Mouse (Mus musculus) forebrain, embryonic 10.5 days (tissue): ENCODE data around the gene Atf6. TPM values are rescaled to one million over a fixed set of nuclear protein-coding genes. Genes with fewer than 3 reads are reported as not detected.

Experiments
- DNase-seq: peaks from one replicate; pipeline ENCODE4 v3.0.0-alpha.2; 2017; ENCODE audit warnings: low spot score; ENCODE audit errors: extremely low spot score
- H3K27ac ChIP-seq: fragments of 300-500 bp; sonication (generic); 2 replicates; pipeline ENCODE4 v1.5.1; 2016; ENCODE audit warnings: mild to moderate bottlenecking
- H3K27me3 ChIP-seq: fragments of 300-500 bp; sonication (generic); 2 replicates; pipeline ENCODE4 v1.6.1; 2016; ENCODE audit warnings: mild to moderate bottlenecking; ENCODE audit not compliant: poor library complexity, severe bottlenecking
- H3K36me3 ChIP-seq: fragments of 300-500 bp; sonication (generic); replicated peaks from 2 replicates; pipeline ENCODE4 v1.6.1; 2016; ENCODE audit warnings: mild to moderate bottlenecking, moderate library complexity
- H3K4me1 ChIP-seq: fragments of 300-500 bp; sonication (generic); 2 replicates; pipeline ENCODE4 v1.6.1; 2016
- H3K4me3 ChIP-seq: fragments of 300-500 bp; sonication (generic); 2 replicates; pipeline ENCODE4 v1.5.1; 2016; ENCODE audit warnings: mild to moderate bottlenecking, moderate library complexity
- H3K9me3 ChIP-seq: fragments of 300-500 bp; sonication (generic); 2 replicates; pipeline ENCODE4 v1.6.1; 2016; ENCODE audit warnings: mild to moderate bottlenecking, moderate library complexity
- WGBS: fragments of 180-500 bp; shearing (Covaris S2); methylation state at CpG from one replicate; pipeline ENCODE4 v1.1.7; 2016; 5-methylcytosine and 5-hydroxymethylcytosine counted together
- polyA plus RNA-seq: library from polyadenylated mRNA; unstranded; fragments of >200 nt; fragmentation: Nextera tagmentation; extraction: Ambion mirVana; gene quantifications from 2 replicates; pipeline ENCODE4 v1.2.1, GENCODE M21; 2016

Gene Atf6
- polyA plus RNA-seq, 1 experiment from 2014 or later, result 8.4 TPM

DNA sequence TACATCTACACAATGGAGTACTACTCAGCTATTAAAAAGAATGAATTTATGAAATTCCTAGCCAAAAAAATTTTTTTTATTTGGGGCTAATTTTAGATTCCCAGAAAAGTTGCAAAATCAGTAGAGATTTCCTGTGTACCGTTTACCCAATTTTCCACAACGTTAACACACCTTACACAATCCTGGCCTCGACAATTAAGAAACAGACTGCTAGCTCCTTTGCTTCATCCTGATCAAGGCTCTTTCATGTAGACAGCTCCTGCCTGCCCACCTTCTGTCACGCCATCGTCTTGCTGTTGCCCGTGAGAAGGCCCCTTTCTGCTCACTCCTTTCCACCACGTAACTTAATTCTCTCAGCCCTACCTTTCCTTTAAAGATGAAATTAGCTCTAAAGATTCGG is 177.8 kb downstream of the Atf6 start:
- no peak for DNase-seq
- Histone ChIP-seq H3K9me3 (no peaks in the 10 kb centered on the region), H3K4me1 (no peaks in the 10 kb centered on the region; the same call in 1 of the 2 replicates), H3K27ac (no peak overlapping the region), H3K27me3 (no peaks in the 10 kb centered on the region), H3K4me3 (no peak overlapping the region), H3K36me3 (no peaks in the 10 kb centered on the region)
- 97% methylated on average over 8 of the region's 8 CpGs for WGBS

DNA sequence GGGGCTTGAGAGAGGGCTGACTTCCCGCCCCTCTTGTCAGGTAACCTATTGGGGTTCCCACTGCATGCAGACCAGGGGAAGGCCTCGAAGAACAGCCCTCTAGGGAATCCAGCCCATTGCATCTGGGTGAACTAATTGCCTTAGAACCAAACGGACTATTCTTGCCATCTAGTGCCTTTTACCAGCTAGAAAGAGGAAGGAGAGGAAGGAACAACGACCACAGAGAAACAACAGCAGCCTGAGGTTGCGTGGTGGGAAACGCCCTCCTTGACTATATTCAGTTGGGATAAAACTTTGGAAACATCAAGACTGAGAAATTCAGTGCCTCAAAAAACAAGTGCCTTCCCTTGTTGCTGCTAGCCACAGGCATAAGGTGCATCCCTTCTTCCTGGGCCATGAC is 183.7 kb downstream of the Atf6 start:
- Histone ChIP-seq H3K4me1 (peaks cover 1% of the 10 kb centered on the region), H3K9me3 (no peaks in the 10 kb centered on the region), H3K36me3 (peaks cover 5% of the 10 kb centered on the region; the same call in 1 of the 2 replicates), H3K27ac (no peak overlapping the region), H3K27me3 (no peaks in the 10 kb centered on the region), H3K4me3 (no peak overlapping the region)
- WGBS, result 84% methylated on average over 6 of the region's 6 CpGs
- no peak for DNase-seq

DNA sequence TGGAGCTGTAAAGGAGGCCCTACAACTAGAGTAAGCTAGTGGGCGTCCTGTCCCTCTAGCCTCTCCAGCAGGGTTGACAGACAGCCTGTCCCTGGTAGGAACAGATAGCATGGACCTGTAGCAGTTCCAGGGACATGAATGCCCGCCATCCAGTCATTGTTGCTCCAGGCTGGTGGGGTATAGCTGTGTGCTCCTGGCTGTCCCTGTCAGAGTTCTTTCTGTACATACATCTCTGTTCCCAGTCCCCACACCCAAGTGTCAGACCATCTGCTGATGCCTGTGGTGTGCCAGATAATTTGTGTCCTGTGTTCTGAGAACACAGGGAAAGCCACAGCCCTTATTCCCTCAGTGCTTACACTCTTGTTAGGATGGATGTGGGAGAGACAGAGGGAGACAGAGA is 187.9 kb downstream of the Atf6 start:
- no peaks in the 10 kb centered on the region for H3K27me3 ChIP-seq
- H3K9me3 ChIP-seq, result no peaks in the 10 kb centered on the region
- H3K36me3 ChIP-seq, result peaks cover 5% of the 10 kb centered on the region; the same call in 1 of the 2 replicates
- no peak overlapping the region for H3K27ac ChIP-seq
- H3K4me1 ChIP-seq, result peaks cover 5% of the 10 kb centered on the region
- WGBS, result 86% methylated on average over 2 of the region's 2 CpGs
- no peak overlapping the region for H3K4me3 ChIP-seq
- no peak for DNase-seq

DNA sequence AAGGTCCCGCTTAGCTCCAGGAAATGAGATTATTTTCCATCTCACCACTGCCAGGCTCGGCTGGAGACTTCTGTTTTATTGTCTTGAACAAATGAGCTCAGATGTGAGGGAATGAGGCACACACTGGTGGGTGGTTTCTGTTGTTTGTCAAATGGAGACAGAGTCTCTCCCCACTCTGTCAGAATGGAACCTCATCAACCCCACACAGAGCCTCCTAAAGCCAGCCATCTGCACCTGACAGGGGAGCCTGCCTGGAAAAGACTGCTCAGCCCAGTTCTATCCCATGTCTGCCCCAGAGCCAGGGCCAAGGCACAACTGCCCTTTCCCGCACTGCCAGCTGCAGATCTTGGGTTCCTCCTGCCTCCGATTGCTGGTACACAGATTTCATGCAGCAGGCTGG is 188.7 kb downstream of the Atf6 start:
- no peak overlapping the region for H3K4me3 ChIP-seq
- H3K36me3 ChIP-seq, result peaks cover 5% of the 10 kb centered on the region; the same call in 1 of the 2 replicates
- peaks cover 5% of the 10 kb centered on the region for H3K4me1 ChIP-seq
- DNase-seq, result no peak
- 72% methylated on average over 4 of the region's 4 CpGs for WGBS
- 0 out of 2 replicates have a peak overlapping the region, but pooled peaks have one; percentile 8 for H3K27ac ChIP-seq
- H3K27me3 ChIP-seq, result no peaks in the 10 kb centered on the region
- H3K9me3 ChIP-seq, result no peaks in the 10 kb centered on the region

DNA sequence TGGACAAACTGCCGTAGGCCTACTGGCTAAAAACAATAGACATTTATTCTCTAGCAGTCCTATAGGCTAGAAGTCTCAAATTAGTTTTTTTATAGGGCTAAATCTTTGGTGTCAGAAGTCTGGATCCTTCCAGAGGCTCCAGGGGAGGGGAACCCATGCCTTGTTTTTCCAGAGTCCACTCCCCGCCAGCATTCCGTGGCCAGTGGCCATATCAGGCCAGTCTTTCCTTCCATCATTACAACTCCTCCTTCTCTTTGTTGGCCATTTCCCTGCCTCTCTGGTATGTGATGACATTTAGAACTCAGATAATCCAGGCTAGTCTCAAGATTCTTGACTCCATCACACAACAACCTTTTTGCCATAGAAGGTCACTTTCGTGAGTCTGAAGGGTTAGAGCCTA is 189.9 kb downstream of the Atf6 start:
- Histone ChIP-seq H3K4me3 (no peak overlapping the region), H3K36me3 (peaks cover 5% of the 10 kb centered on the region; the same call in 1 of the 2 replicates), H3K27ac (no peak overlapping the region), H3K4me1 (peaks cover 5% of the 10 kb centered on the region), H3K9me3 (no peaks in the 10 kb centered on the region), H3K27me3 (no peaks in the 10 kb centered on the region)
- DNase-seq, result no peak
- 89% methylated on average over 4 of the region's 4 CpGs for WGBS

DNA sequence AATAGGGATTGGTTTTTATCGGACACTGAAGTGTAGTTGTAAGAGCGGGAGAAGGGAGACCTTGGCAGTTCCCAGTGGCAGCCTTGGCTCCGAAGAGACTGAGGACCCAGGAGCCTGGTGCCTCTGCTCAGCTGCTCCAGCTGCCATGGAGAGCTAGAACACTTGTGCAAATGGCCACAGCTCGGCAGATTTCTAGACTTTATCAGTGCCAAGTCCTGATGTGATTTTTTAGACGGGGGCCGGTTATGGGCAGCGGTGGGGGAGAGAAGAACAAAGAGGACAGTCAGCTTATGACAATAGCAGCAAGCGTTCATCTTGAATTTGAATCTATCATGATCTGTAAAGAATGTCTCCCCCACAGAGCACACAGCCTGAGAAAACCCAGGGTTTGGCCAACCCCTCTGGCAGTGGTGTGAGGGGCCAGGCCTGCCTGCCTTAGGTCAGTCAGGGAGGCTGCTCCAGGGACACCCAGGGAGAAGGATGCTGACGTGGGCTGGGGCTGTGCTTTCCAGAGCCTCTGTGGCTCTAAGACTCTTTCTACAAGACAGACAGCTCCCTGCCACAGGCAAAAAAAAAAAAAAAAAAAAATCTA is 193.3 kb downstream of the Atf6 start:
- H3K9me3 ChIP-seq, result no peaks in the 10 kb centered on the region
- peaks cover 5% of the 10 kb centered on the region for H3K4me1 ChIP-seq
- DNase-seq, result no peak
- no peaks in the 10 kb centered on the region for H3K27me3 ChIP-seq
- no peak overlapping the region for H3K27ac ChIP-seq
- peaks cover 1% of the 10 kb centered on the region; the same call in 1 of the 2 replicates for H3K36me3 ChIP-seq
- H3K4me3 ChIP-seq, result no peak overlapping the region
- WGBS, result 83% methylated on average over 9 of the region's 9 CpGs

DNA sequence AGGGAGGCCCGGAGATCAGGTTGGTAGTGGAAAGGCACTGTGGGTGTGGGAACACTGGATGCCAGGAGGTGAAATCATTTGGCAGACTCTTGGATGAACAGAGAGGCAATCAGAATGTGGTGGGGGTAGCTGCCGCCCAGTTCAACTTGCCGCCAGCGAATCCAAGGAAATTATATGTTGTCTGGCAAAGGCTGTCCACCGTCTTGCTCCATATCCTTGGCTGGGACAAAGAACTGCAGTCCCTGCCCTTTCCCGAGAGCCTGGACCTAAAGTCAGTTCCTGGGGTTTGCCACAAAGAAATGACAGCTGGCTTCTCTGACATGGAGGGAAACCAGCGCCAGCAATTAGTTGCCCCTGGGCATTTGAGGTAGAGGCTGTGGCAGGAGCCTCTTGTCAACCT is 202.4 kb downstream of the Atf6 start:
- no peaks in the 10 kb centered on the region for H3K27me3 ChIP-seq
- H3K9me3 ChIP-seq, result no peaks in the 10 kb centered on the region
- H3K4me3 ChIP-seq, result no peak overlapping the region
- H3K4me1 ChIP-seq, result no peaks in the 10 kb centered on the region
- WGBS, result 84% methylated on average over 7 of the region's 7 CpGs
- H3K36me3 ChIP-seq, result peaks cover 8% of the 10 kb centered on the region; the same call in 1 of the 2 replicates
- no peak for DNase-seq
- no peak overlapping the region for H3K27ac ChIP-seq

DNA sequence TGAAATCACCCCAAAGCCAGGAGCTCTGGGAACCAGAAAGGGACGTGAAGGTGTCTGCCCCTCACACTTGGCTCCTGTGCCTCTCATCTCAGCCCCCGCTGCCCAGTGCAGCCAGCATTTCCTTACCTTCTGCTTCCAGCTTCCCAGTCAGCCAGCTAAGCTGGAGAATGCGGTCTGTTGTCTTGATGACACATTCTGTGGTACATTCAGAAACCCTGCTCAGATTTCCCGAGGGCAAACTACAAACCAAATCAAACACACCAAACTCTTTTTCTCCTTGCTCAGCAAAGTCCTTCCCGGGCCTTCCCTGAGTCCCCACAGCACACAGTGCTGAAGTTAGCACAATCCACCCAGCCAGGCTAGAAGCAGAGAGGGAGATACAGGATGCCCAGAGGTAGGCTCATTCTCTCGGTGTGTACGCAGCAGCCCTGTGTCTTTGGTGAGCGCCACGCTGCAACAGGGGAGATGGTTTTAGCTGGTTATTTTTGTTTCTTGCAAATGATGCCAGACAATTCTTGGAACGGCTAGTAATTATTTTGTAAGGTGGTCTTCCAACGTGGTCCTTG is 202.9 kb downstream of the Atf6 start:
- WGBS, result 87% methylated on average over 11 of the region's 11 CpGs
- no peak for DNase-seq
- H3K27me3 ChIP-seq, result no peaks in the 10 kb centered on the region

DNA sequence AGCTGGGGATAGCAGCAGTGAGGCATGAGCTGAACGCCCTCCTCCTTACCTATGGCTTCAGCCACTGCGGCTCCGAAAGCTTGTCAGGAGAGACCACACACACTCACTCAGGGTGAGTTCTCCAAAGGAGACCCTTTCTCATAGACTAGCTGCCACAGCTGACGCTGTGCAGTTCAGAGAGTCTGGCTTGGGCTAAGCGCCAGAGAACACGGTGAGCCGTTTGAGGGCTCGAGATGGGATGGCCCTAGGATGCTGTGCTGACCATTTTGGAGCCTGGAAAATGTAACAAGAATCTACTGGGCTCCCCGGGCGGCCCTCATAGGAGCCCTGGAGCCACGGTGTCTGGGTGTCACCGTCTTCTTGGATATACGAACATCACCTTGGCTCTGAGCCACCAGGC is 208.3 kb downstream of the Atf6 start:
- Histone ChIP-seq H3K9me3 (no peaks in the 10 kb centered on the region), H3K4me3 (no peak overlapping the region), H3K27ac (no peak overlapping the region), H3K36me3 (no peaks in the 10 kb centered on the region), H3K27me3 (no peaks in the 10 kb centered on the region), H3K4me1 (peaks cover 30% of the 10 kb centered on the region)
- WGBS, result 95% methylated on average over 13 of the region's 13 CpGs
- no peak for DNase-seq

More for the DNA sequence above, 202.9 kb downstream of the Atf6 start:
- Histone ChIP-seq H3K4me1 (no peaks in the 10 kb centered on the region), H3K9me3 (no peaks in the 10 kb centered on the region), H3K36me3 (peaks cover 8% of the 10 kb centered on the region; the same call in 1 of the 2 replicates), H3K27ac (no peak overlapping the region), H3K4me3 (no peak overlapping the region)

DNA sequence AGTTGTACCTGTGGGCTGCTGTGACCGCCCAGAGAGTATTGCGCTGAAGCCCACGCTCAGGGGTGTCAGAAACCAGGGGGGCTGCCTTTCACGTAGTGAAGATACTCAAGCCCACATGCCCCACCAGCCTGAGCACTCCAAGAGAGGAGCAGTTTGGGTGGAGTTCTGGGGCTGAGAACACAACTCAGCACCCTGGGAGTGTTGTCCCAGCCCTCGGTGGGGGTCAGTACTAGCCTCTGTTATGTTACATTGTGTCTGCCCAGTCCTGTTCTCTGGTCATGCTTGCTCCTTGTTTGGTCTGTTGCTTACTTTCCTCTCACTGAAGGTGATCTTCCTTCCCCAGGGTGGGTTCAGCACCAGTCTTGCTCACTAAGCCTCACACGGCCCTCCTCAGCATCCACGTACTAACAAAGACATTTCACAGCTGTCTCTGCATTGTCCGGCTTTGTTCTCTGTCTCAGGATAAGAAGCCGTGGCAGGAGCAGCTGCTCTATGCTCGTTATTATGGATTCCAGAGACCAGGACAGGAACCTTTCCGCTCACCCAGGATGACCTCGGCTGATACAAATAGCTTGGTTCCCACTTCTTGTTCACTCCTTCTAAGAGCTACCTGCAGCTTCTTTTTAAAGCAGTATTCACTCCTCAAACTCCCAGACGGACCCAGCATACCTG is 209.8 kb downstream of the Atf6 start:
- DNase-seq, result no peak
- peaks cover 30% of the 10 kb centered on the region for H3K4me1 ChIP-seq
- peak overlapping the region; percentile 72 for H3K27ac ChIP-seq
- H3K9me3 ChIP-seq, result no peaks in the 10 kb centered on the region
- no peaks in the 10 kb centered on the region for H3K36me3 ChIP-seq
- 64% methylated on average over 13 of the region's 13 CpGs for WGBS
- H3K27me3 ChIP-seq, result no peaks in the 10 kb centered on the region
- H3K4me3 ChIP-seq, result no peak overlapping the region

DNA sequence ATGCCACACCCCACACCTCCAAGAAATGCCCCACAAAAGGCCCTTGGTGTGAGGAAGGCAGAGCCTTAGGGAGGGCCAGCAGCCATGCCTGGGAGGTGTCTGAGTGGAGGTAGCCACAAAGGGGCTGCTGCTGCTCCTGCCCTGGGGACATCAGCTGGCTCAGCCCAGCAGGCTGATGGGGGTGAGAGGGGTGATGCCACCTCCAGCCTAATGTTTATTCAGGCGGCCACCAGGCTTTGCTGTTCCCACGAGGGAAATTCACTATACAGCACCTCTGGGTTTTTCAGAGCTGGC is 210.4 kb downstream of the Atf6 start:
- Histone ChIP-seq H3K4me1 (peaks cover 30% of the 10 kb centered on the region), H3K27ac (peak overlapping the region; percentile 72), H3K36me3 (no peaks in the 10 kb centered on the region), H3K9me3 (no peaks in the 10 kb centered on the region), H3K4me3 (no peak overlapping the region), H3K27me3 (no peaks in the 10 kb centered on the region)
- WGBS, result 63% methylated on average over 2 of the region's 2 CpGs
- no peak for DNase-seq

DNA sequence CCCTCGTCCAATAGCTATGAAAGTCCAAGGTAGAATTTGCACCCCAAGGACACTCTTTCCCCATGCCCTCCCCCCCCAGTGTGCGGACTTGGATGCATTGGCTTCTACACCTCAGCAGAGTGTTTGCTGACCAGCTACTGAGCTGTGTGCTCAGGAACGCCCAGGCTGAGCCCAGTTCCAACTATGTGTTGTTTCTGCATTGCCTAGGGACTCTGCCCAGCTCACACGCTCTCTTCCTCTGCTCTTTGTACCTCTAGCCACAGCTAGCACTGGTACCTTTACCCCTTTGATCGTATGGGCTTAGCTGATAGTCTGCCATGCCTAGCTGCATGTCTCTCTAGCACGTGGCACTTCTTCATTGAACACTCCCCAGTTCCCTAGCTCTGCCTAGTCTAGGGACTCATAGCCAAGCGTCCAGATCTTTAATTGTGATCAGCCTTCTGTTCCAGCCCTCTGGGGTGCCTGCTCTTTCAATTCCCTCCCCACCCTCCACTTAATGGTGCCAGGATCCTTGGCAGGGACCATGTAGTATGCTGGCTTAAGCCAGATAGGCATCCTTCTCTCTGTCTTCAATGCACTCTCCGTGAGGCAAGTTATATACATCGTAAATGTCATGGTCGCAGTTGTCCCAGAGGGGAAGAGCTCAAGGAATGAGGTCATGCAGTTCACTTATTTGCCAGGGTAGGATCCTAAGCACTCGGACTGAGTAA is 210.9 kb downstream of the Atf6 start:
- H3K27ac ChIP-seq, result peak overlapping the region; percentile 72; the same call in 1 of the 2 replicates
- no peak overlapping the region for H3K4me3 ChIP-seq
- no peaks in the 10 kb centered on the region for H3K9me3 ChIP-seq
- DNase-seq, result no peak
- WGBS, result 85% methylated on average over 11 of the region's 11 CpGs
- H3K36me3 ChIP-seq, result no peaks in the 10 kb centered on the region
- H3K4me1 ChIP-seq, result peaks cover 30% of the 10 kb centered on the region
- no peaks in the 10 kb centered on the region for H3K27me3 ChIP-seq
